Mouse (Mus musculus): ENCODE measurements around the gene Ccdc141. TPM values are rescaled to one million over a fixed set of nuclear protein-coding genes. Genes with fewer than 3 reads are reported as not detected.

Gene Ccdc141
- polyA plus RNA-seq, 1 experiment from 2014 or later = 4.7 TPM

DNA sequence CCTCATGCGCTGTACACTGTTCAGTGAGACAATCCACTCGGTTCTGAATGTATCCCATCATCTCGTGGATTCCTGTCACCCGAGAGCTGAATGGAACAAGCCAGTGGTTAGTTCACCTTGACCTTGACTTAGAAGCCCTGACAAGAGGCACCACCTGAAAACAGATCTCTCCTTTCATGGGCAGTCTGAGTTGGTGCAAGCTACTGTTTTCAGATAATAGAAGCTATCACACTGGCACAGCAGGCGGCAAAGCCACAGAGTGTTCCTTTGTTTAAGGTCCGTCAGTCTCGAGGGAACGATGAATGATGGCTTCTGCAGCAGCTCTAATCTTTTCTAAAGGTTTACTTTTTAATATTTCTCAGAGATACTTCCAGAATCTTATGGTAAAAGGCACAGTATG, 110.8 kb downstream of the Ccdc141 start:
- Histone ChIP-seq H3K27me3 (ENCODE audit: control insufficient read depth, insufficient read depth, low read length) (no peaks in the 10 kb centered on the region), H3K9ac (ENCODE audit: low read length) (no peak overlapping the region), H3K4me2 (ENCODE audit: low read depth, severe bottlenecking) (no peak overlapping the region), H3K4me1 (ENCODE audit: control insufficient read depth, insufficient read depth, low read length) (no peaks in the 10 kb centered on the region), H3K9me3 (ENCODE audit: control insufficient read depth, low read length) (no peaks in the 10 kb centered on the region), H3K27ac (replicated peaks; ENCODE audit: low read depth, low read length) (no peak overlapping the region), H3K36me3 (ENCODE audit: control insufficient read depth, insufficient read depth, low read length) (no peaks in the 10 kb centered on the region), H3K4me3 (ENCODE audit: low read depth, low read length) (no peak overlapping the region)
- 81% methylated on average over 8 of the region's 8 CpGs for WGBS
- no peak for DNase-seq (ENCODE audit: low spot score)
- ATAC-seq (ENCODE audit: insufficient number of reproducible peaks, low FRiP score, low TSS enrichment, low read depth) = no peak

DNA sequence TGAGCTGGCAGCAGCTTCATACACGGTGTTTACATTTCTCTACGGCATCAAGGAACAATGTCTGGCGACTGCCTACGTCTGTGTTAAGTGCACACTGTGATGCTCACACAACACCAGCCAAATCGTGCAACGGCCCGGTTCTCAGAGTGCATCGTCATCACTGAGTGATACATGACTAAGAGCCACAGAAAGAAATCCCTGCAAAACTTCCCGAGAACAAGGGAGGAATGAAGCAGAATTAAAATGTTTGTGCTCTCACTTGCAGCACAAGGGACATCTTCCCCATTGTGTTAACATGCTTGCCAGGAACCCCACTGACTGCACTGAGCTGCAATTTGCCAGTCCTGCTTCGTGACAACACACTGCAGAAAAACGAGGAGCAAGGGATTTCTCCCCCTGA, 114.1 kb downstream of the Ccdc141 start:
- 78% methylated on average over 11 of the region's 11 CpGs for WGBS
- Histone ChIP-seq H3K27me3 (ENCODE audit: control insufficient read depth, insufficient read depth, low read length) (no peaks in the 10 kb centered on the region), H3K4me1 (ENCODE audit: control insufficient read depth, insufficient read depth, low read length) (no peaks in the 10 kb centered on the region), H3K27ac (replicated peaks; ENCODE audit: low read depth, low read length) (no peak overlapping the region), H3K9ac (ENCODE audit: low read length) (no peak overlapping the region), H3K4me2 (ENCODE audit: low read depth, severe bottlenecking) (no peak overlapping the region), H3K4me3 (ENCODE audit: low read depth, low read length) (no peak overlapping the region), H3K9me3 (ENCODE audit: control insufficient read depth, low read length) (no peaks in the 10 kb centered on the region), H3K36me3 (ENCODE audit: control insufficient read depth, insufficient read depth, low read length) (no peaks in the 10 kb centered on the region)
- DNase-seq (ENCODE audit: low spot score) = no peak
- ATAC-seq (ENCODE audit: insufficient number of reproducible peaks, low FRiP score, low TSS enrichment, low read depth) = no peak

DNA sequence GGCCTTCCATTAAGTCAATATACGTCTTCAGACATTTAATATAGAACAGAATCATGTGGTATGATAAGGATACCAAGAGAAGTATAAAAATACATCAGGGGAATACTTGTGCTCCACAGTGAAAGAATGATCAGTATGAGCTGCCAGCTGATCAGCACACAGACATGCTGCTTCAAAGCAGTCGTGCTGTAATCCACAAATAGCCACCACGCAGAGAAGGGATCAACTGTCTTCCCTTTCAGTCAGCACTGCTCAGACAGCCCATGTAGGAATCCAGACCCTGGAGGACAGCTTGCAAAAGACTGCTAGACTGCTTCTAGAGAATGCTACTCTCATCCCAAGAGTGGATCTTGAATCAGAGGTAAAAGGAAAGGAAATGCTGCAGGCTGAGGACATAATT, 127.5 kb downstream of the Ccdc141 start:
- 76% methylated on average over 3 of the region's 3 CpGs for WGBS
- ATAC-seq (ENCODE audit: insufficient number of reproducible peaks, low FRiP score, low TSS enrichment, low read depth) = no peak
- H3K4me3 ChIP-seq (ENCODE audit: low read depth, low read length) = no peak overlapping the region

DNA sequence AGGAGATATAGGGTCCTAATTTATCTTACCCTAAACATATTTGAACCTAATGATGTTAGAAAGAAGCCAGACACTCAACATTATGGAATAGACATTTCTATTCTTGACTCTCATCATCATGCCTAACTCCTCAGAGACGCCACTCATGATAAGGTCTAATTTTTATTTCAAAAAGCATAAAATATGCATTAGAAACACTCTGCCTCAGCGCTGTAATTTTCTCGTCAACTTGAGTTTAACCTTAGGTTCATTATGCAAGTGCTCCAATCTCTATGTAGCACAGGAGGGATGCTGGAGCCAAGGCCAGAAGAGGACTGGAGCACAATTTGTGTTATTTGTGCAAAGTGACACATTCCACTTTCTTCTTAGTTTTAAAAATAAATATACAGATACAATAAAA, 130.8 kb downstream of the Ccdc141 start:
- Histone ChIP-seq H3K4me2 (ENCODE audit: low read depth, severe bottlenecking) (no peak overlapping the region), H3K27me3 (ENCODE audit: control insufficient read depth, insufficient read depth, low read length) (no peaks in the 10 kb centered on the region), H3K36me3 (ENCODE audit: control insufficient read depth, insufficient read depth, low read length) (no peaks in the 10 kb centered on the region), H3K27ac (replicated peaks; ENCODE audit: low read depth, low read length) (no peak overlapping the region), H3K4me3 (ENCODE audit: low read depth, low read length) (no peak overlapping the region), H3K4me1 (ENCODE audit: control insufficient read depth, insufficient read depth, low read length) (no peaks in the 10 kb centered on the region), H3K9me3 (ENCODE audit: control insufficient read depth, low read length) (no peaks in the 10 kb centered on the region), H3K9ac (ENCODE audit: low read length) (no peak overlapping the region)
- ATAC-seq (ENCODE audit: insufficient number of reproducible peaks, low FRiP score, low TSS enrichment, low read depth) (no peak), DNase-seq (ENCODE audit: low spot score) (no peak)
- WGBS = 90% methylated on average over 3 of the region's 3 CpGs

More for the DNA sequence above, 127.5 kb downstream of the Ccdc141 start:
- H3K36me3 ChIP-seq (ENCODE audit: control insufficient read depth, insufficient read depth, low read length) = no peaks in the 10 kb centered on the region
- no peaks in the 10 kb centered on the region for H3K27me3 ChIP-seq (ENCODE audit: control insufficient read depth, insufficient read depth, low read length)
- H3K27ac ChIP-seq (replicated peaks; ENCODE audit: low read depth, low read length) = no peak overlapping the region
- no peaks in the 10 kb centered on the region for H3K9me3 ChIP-seq (ENCODE audit: control insufficient read depth, low read length)
- H3K9ac ChIP-seq (ENCODE audit: low read length) = no peak overlapping the region
- no peak overlapping the region for H3K4me2 ChIP-seq (ENCODE audit: low read depth, severe bottlenecking)
- DNase-seq (ENCODE audit: low spot score) = no peak
- no peaks in the 10 kb centered on the region for H3K4me1 ChIP-seq (ENCODE audit: control insufficient read depth, insufficient read depth, low read length)

DNA sequence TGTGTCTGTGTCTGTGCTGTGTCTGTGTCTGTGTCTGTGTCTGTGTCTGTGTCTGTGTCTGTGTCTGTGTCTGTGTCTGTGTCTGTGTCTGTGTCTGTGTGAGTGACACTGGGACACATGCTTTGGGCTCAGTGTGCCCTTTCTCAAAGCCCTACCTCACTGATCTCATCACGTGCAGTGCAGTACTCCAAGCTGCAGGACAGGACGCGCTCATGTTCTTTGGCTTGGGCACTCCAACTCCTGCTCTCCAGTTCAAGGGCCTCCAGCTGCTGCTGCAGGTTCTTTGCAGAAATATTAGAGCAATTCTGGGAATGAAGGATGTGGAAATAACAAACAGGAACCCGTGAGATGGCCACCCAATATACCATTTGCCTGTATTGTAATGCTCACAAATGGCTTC, 131.2 kb downstream of the Ccdc141 start:
- Histone ChIP-seq H3K36me3 (ENCODE audit: control insufficient read depth, insufficient read depth, low read length) (no peaks in the 10 kb centered on the region), H3K9ac (ENCODE audit: low read length) (no peak overlapping the region), H3K4me2 (ENCODE audit: low read depth, severe bottlenecking) (no peak overlapping the region), H3K27me3 (ENCODE audit: control insufficient read depth, insufficient read depth, low read length) (no peaks in the 10 kb centered on the region), H3K4me1 (ENCODE audit: control insufficient read depth, insufficient read depth, low read length) (no peaks in the 10 kb centered on the region), H3K9me3 (ENCODE audit: control insufficient read depth, low read length) (no peaks in the 10 kb centered on the region), H3K4me3 (ENCODE audit: low read depth, low read length) (no peak overlapping the region), H3K27ac (replicated peaks; ENCODE audit: low read depth, low read length) (no peak overlapping the region)
- no peak for DNase-seq (ENCODE audit: low spot score)
- no peak for ATAC-seq (ENCODE audit: insufficient number of reproducible peaks, low FRiP score, low TSS enrichment, low read depth)
- WGBS = 81% methylated on average over 4 of the region's 4 CpGs

DNA sequence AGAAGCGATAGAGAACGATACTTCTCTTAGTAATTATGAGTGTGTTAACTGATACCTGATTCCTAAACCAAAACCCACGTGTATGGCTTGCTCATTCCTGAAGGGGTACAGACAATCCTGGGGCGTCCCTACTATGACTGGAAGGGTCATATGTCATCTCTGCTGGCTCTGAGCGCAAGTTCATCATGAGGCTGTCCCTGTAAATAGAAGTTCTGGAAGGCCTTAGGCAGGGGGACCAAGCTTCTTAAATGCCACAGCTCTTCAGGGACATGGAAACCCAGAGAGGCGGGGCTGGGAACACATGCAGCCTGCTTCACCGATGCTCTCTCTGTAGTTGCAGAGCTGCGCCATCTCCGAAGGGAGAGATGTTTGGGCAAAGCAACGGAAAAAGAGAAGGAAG, 133.2 kb downstream of the Ccdc141 start:
- no peaks in the 10 kb centered on the region for H3K9me3 ChIP-seq (ENCODE audit: control insufficient read depth, low read length)
- 92% methylated on average over 10 of the region's 10 CpGs for WGBS
- no peak for DNase-seq (ENCODE audit: low spot score)
- no peaks in the 10 kb centered on the region for H3K4me1 ChIP-seq (ENCODE audit: control insufficient read depth, insufficient read depth, low read length)
- no peak overlapping the region for H3K4me2 ChIP-seq (ENCODE audit: low read depth, severe bottlenecking)
- H3K4me3 ChIP-seq (ENCODE audit: low read depth, low read length) = no peak overlapping the region
- H3K36me3 ChIP-seq (ENCODE audit: control insufficient read depth, insufficient read depth, low read length) = no peaks in the 10 kb centered on the region
- no peaks in the 10 kb centered on the region for H3K27me3 ChIP-seq (ENCODE audit: control insufficient read depth, insufficient read depth, low read length)
- no peak overlapping the region for H3K27ac ChIP-seq (replicated peaks; ENCODE audit: low read depth, low read length)
- no peak overlapping the region for H3K9ac ChIP-seq (ENCODE audit: low read length)
- ATAC-seq (ENCODE audit: insufficient number of reproducible peaks, low FRiP score, low TSS enrichment, low read depth) = no peak

DNA sequence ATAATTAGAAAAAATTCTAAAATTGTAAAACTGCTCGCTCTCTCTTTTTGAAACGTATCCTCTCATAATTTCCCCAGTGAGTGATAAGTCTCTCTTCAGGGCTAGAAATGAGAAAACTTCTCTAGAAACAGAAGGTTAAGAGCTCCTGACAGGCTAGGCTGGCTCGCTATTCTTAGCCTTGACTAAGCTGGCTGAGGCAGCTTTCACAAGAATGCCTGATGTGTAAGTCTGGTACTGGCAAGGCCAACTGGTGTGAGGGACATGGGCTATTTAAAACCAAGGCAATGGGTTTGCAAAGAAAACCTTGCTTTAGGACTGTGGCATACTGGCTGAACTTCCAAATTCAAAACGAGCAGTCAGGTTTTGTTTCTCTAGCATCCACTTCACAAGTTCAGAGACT, 136.3 kb downstream of the Ccdc141 start:
- no peaks in the 10 kb centered on the region for H3K36me3 ChIP-seq (ENCODE audit: control insufficient read depth, insufficient read depth, low read length)
- WGBS = 88% methylated on average over 4 of the region's 4 CpGs
- no peak for ATAC-seq (ENCODE audit: insufficient number of reproducible peaks, low FRiP score, low TSS enrichment, low read depth)

DNA sequence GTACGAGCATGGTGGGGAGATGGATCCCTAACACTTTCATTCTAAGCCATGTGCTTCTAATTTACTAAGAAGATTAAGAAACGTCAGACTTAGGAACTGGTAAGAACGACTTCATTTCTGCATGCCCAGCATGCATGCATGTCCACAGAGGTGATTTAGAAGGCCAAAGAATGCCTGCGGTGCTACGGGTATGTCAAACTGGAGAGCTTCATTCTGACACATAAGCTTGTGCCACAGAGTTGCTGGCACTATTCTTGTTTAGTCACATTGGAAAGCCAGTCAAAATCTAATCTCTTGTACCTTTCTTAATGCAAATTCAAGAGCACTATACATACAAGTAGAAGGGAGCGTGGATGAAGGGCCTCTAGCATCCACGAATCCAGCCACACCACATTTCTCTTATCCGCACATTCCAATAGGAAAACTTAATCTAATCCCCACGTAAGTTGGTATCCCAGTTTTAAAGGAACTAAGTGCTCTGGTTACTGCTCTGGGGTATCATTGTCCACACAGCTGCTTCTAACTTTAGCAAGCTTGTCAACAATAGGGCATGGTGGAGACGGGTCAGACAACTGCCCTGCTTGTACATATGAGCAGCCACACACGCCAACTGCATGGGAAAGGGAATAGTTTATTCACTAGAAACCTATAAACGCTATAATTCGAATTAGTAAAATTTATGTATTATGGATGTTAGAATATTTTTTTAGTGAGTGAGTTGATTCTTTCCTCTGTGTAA, 136.9 kb downstream of the Ccdc141 start:
- Histone ChIP-seq H3K36me3 (ENCODE audit: control insufficient read depth, insufficient read depth, low read length) (no peaks in the 10 kb centered on the region), H3K27ac (replicated peaks; ENCODE audit: low read depth, low read length) (no peak overlapping the region), H3K9me3 (ENCODE audit: control insufficient read depth, low read length) (no peaks in the 10 kb centered on the region), H3K9ac (ENCODE audit: low read length) (no peak overlapping the region), H3K4me1 (ENCODE audit: control insufficient read depth, insufficient read depth, low read length) (no peaks in the 10 kb centered on the region), H3K4me2 (ENCODE audit: low read depth, severe bottlenecking) (no peak overlapping the region), H3K27me3 (ENCODE audit: control insufficient read depth, insufficient read depth, low read length) (no peaks in the 10 kb centered on the region), H3K4me3 (ENCODE audit: low read depth, low read length) (no peak overlapping the region)
- no peak for DNase-seq (ENCODE audit: low spot score)
- no peak for ATAC-seq (ENCODE audit: insufficient number of reproducible peaks, low FRiP score, low TSS enrichment, low read depth)
- WGBS = 77% methylated on average over 13 of the region's 13 CpGs

More for the DNA sequence above, 136.3 kb downstream of the Ccdc141 start:
- no peak for DNase-seq (ENCODE audit: low spot score)
- Histone ChIP-seq H3K27me3 (ENCODE audit: control insufficient read depth, insufficient read depth, low read length) (no peaks in the 10 kb centered on the region), H3K4me1 (ENCODE audit: control insufficient read depth, insufficient read depth, low read length) (no peaks in the 10 kb centered on the region), H3K9ac (ENCODE audit: low read length) (no peak overlapping the region), H3K4me3 (ENCODE audit: low read depth, low read length) (no peak overlapping the region), H3K4me2 (ENCODE audit: low read depth, severe bottlenecking) (no peak overlapping the region), H3K27ac (replicated peaks; ENCODE audit: low read depth, low read length) (no peak overlapping the region), H3K9me3 (ENCODE audit: control insufficient read depth, low read length) (no peaks in the 10 kb centered on the region)

DNA sequence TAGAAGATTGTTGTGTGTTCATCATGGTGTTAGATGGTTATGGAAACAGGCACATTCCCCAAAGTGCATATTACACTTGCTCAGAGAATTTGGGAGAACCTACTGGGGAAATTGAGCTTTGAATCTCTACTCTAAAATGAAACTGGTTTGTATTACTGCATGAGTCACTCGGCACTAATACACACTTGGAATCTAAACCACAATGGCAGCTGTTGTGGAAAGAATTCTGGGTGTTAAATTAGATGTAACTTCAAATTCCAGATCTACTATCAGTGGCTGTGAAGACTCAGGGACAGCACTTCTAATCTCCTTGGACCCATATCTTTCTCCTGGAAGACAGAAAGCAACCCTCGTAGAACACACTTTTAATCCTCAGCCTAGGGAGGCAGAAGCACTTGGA, 149.8 kb downstream of the Ccdc141 start:
- no peaks in the 10 kb centered on the region for H3K4me1 ChIP-seq (ENCODE audit: control insufficient read depth, insufficient read depth, low read length)
- DNase-seq (ENCODE audit: low spot score) (no peak), ATAC-seq (ENCODE audit: insufficient number of reproducible peaks, low FRiP score, low TSS enrichment, low read depth) (no peak)
- no peaks in the 10 kb centered on the region for H3K36me3 ChIP-seq (ENCODE audit: control insufficient read depth, insufficient read depth, low read length)
- no peak overlapping the region for H3K4me3 ChIP-seq (ENCODE audit: low read depth, low read length)
- no peaks in the 10 kb centered on the region for H3K27me3 ChIP-seq (ENCODE audit: control insufficient read depth, insufficient read depth, low read length)
- no peak overlapping the region for H3K27ac ChIP-seq (replicated peaks; ENCODE audit: low read depth, low read length)
- H3K9me3 ChIP-seq (ENCODE audit: control insufficient read depth, low read length) = no peaks in the 10 kb centered on the region
- H3K4me2 ChIP-seq (ENCODE audit: low read depth, severe bottlenecking) = no peak overlapping the region
- H3K9ac ChIP-seq (ENCODE audit: low read length) = no peak overlapping the region
- 83% methylated on average over 2 of the region's 2 CpGs for WGBS

Measured in limb, embryonic 11.5 days (tissue).